Mouse (Mus musculus) forebrain, embryonic 12.5 days (tissue): ENCODE data around the gene Tuba4a. TPM values are rescaled to one million over a fixed set of nuclear protein-coding genes. Genes with fewer than 3 reads are reported as not detected.
"Not testable (repeated sequence)": the region's sequence is repeated elsewhere in the genome, so short reads cannot be mapped to it uniquely, and the experiment has no call there.

Source experiments
- ATAC-seq: fragments of 200-750 bp; cut with Nextera tagmentation; 2 replicates; pipeline ENCODE4 v1.8.0; 2017; ENCODE audit warnings: moderate TSS enrichment; ENCODE audit not compliant: low FRiP score
- H3K27ac ChIP-seq: fragments of 300-500 bp; sonication (generic); 2 replicates; pipeline ENCODE4 v1.5.1; 2016; ENCODE audit warnings: mild to moderate bottlenecking
- H3K27me3 ChIP-seq: fragments of 300-500 bp; sonication (generic); 2 replicates; pipeline ENCODE4 v1.6.1; 2016; ENCODE audit warnings: mild to moderate bottlenecking
- H3K36me3 ChIP-seq: fragments of 300-500 bp; sonication (generic); replicated peaks from 2 replicates; pipeline ENCODE4 v1.6.1; 2016; ENCODE audit warnings: mild to moderate bottlenecking
- H3K4me1 ChIP-seq: fragments of 300-500 bp; sonication (generic); 2 replicates; pipeline ENCODE4 v1.6.1; 2016
- H3K4me2 ChIP-seq: fragments of 300-500 bp; sonication (generic); 2 replicates; pipeline ENCODE4 v1.6.1; 2016; ENCODE audit warnings: mild to moderate bottlenecking, moderate library complexity
- H3K4me3 ChIP-seq: fragments of 300-500 bp; sonication (generic); replicated peaks from 2 replicates; pipeline ENCODE4 v1.5.1; 2016; ENCODE audit warnings: mild to moderate bottlenecking
- H3K9ac ChIP-seq: fragments of 300-500 bp; sonication (generic); 2 replicates; pipeline ENCODE4 v1.6.1; 2016; ENCODE audit warnings: mild to moderate bottlenecking
- H3K9me3 ChIP-seq: fragments of 300-500 bp; sonication (generic); 2 replicates; pipeline ENCODE4 v1.6.1; 2016
- WGBS: fragments of 180-500 bp; shearing (Covaris S2); methylation state at CpG from one replicate; pipeline ENCODE4 v1.1.7; 2016; 5-methylcytosine and 5-hydroxymethylcytosine counted together
- polyA plus RNA-seq: library from polyadenylated mRNA; unstranded; fragments of >200 nt; fragmentation: Nextera tagmentation; extraction: Ambion mirVana; gene quantifications from 2 replicates; pipeline ENCODE4 v1.2.1, GENCODE M21; 2016

Tuba4a gene
- polyA plus RNA-seq, 1 experiment from 2014 or later = 9.1 TPM

- H3K4me2 ChIP-seq = no peak overlapping the region
- H3K27ac ChIP-seq = no peak overlapping the region
- peak overlapping the region; percentile 9; the same call in 1 of the 2 replicates for H3K9ac ChIP-seq
- H3K4me1 ChIP-seq = peaks cover 23% of the 10 kb centered on the region
- no peak for ATAC-seq
- peaks cover 11% of the 10 kb centered on the region; the same call in 1 of the 2 replicates for H3K27me3 ChIP-seq
- no peak overlapping the region for H3K4me3 ChIP-seq
- peaks cover 7% of the 10 kb centered on the region; the same call in 1 of the 2 replicates for H3K36me3 ChIP-seq
- H3K9me3 ChIP-seq = no peaks in the 10 kb centered on the region
- WGBS = 60% methylated on average over 9 of the region's 9 CpGs
Measured at GRCm38 (mm10) chr1:75248041-75248772, 28.5 kb upstream of the Tuba4a start.

- ATAC-seq = no peak
- H3K27ac ChIP-seq = no peak overlapping the region
- H3K9ac ChIP-seq = no peak overlapping the region
- H3K4me3 ChIP-seq = no peak overlapping the region
- H3K27me3 ChIP-seq = peaks cover 2% of the 10 kb centered on the region; the same call in 1 of the 2 replicates
- H3K9me3 ChIP-seq = no peaks in the 10 kb centered on the region
- WGBS = 84% methylated on average over 16 of the region's 16 CpGs
- H3K4me2 ChIP-seq = no peak overlapping the region
- H3K4me1 ChIP-seq = peaks cover 23% of the 10 kb centered on the region
- peaks cover 10% of the 10 kb centered on the region; the same call in 1 of the 2 replicates for H3K36me3 ChIP-seq
Measured at GRCm38 (mm10) chr1:75247071-75247930, 27.6 kb upstream of the Tuba4a start.

DNA sequence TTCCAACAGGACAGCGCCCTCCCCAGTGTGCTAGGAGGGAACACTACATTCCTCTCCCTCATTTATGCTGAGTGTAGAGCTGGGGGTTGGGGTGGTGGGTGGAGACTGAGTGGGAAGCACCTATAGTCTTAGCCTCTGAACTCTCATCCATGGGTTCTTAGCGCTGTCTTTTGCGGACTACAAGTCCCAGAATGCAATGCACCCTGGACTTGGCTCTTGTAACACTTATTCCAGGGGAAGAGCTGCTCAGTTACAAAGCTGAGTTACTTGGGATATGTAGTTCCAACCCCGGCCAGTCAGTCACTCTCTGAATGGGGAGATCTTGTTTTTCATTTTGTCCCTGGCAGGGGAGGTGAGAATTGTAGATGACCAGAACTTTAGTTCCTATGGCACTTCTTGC lies 25.2 kb upstream of the Tuba4a start:
- Histone ChIP-seq H3K36me3 (peaks cover 15% of the 10 kb centered on the region), H3K4me3 (no peak overlapping the region), H3K4me1 (peaks cover 11% of the 10 kb centered on the region), H3K9me3 (no peaks in the 10 kb centered on the region), H3K4me2 (no peak overlapping the region), H3K27ac (no peak overlapping the region), H3K9ac (no peak overlapping the region), H3K27me3 (no peaks in the 10 kb centered on the region)
- WGBS = 16% methylated on average over 4 of the region's 4 CpGs
- peak; percentile 78 for ATAC-seq

DNA sequence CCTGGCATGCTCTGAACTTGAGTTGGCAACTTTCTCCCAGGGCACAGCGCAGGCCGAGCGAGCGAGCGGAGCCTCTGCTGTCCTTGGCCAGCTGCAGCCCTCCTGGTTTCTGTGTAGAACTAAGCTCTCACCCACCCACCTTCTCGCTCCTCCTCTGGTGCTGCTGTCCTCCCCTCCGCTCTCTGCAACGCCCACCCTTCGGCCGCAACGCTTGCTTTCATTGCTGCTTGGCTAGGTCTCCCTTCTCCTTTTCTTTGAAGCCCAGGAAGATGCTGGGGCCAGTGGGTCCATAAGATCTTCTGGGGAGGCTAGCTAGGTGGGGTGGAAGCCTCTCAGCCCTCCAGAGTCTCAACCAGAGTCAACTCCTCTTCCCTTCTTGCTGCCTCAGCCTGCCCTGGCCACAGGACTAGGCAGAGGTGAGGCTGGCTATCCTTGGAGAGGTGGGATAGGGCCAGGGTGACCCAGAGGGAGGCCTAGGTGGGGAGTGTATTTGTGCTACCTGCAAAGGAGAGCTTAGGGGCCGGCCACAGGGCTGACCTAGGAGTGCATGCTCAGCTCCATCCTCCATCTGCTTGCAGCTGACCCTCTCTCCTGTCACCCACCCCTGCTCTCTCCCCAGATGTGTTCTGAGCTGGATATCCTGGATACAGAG lies 24.6 kb upstream of the Tuba4a start:
- Histone ChIP-seq H3K27me3 (no peaks in the 10 kb centered on the region), H3K4me2 (no peak overlapping the region), H3K36me3 (peaks cover 15% of the 10 kb centered on the region), H3K9ac (no peak overlapping the region), H3K27ac (no peak overlapping the region), H3K9me3 (no peaks in the 10 kb centered on the region), H3K4me3 (no peak overlapping the region), H3K4me1 (peaks cover 11% of the 10 kb centered on the region)
- peak; percentile 20; the same call in 1 of the 2 replicates for ATAC-seq
- WGBS = 84% methylated on average over 12 of the region's 12 CpGs

DNA sequence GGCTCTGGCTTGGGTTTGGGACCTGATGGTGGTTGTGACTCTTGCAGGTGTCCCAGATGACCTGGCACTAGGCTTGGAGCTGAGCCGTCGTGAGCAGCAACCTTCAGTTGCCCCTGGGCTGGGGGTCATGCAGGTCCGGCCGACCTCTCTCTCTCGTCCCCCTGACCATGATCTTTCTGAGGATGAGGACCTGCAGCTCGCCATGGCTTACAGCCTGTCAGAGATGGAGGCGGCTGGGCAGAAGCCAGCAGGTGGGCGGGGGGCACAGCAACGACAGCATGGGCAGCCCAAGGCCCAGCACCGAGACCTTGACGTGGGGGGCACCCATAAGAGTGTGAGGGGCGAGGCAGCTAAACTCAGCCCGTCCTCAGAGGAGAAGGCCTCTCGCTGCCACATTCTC lies 23.7 kb upstream of the Tuba4a start:
- Histone ChIP-seq H3K9me3 (no peaks in the 10 kb centered on the region), H3K4me2 (no peak overlapping the region), H3K27ac (no peak overlapping the region), H3K36me3 (peaks cover 15% of the 10 kb centered on the region), H3K9ac (no peak overlapping the region), H3K4me1 (peaks cover 11% of the 10 kb centered on the region), H3K27me3 (no peaks in the 10 kb centered on the region), H3K4me3 (no peak overlapping the region)
- ATAC-seq = no peak
- 91% methylated on average over 14 of the region's 14 CpGs for WGBS

- Histone ChIP-seq H3K4me3 (no peak overlapping the region), H3K4me2 (no peak overlapping the region), H3K27ac (no peak overlapping the region), H3K4me1 (peaks cover 23% of the 10 kb centered on the region), H3K9ac (no peak overlapping the region), H3K9me3 (no peaks in the 10 kb centered on the region), H3K27me3 (no peaks in the 10 kb centered on the region), H3K36me3 (peaks cover 15% of the 10 kb centered on the region)
- WGBS = 87% methylated on average over 10 of the region's 10 CpGs
- no peak for ATAC-seq
Measured at GRCm38 (mm10) chr1:75239591-75239990, 19.9 kb upstream of the Tuba4a start.

DNA sequence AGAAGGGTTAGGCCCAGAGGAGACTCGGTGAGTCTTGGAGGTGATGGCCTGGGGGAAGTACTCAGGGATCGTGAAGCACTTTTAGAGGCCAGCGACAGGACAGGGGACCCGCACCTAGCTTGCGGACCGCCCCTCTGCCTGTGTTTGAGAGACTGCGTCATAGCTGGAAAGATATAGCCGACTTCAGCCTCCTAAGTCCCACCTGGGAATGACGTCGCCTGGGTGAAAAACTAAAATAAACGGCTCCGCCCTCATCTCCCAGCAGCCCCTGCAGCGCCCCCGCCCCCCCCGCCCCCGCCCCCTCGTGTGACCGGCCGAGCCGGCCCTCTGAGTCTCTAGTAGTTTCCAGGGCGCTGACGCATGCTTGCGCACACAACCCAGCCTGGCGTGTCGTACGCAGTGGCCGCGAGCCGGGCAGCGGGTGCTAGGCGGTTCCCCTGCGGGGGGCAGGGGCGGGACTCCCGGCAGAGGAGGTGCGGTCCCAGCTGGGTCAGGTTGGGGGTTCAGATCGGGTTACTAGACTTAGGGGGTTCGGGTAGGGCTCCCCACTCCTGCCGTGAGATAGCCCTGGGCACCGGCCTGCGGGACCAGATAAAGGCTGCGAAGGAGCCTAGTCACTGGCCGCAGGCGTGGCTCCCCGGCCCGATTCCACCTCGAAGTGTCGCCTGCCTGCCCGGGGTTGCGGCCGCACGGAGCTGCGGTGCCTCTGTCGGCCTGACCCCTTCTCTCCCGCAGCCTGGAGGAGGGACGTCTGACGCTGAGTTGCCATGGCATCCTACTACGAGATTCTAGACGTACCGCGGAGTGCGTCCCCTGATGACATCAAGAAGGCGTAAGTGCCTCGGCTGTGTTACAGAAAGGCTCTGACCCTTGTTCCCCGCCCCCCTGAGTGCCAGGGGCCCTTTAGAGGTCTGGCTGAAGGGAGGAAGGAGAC lies 16.7 kb upstream of the Tuba4a start, which contains the start of gene Dnajb2:
TSS of gene Dnajb2 (plus strand) at position 290 of the 934 bp plus-strand sequence.
- Histone ChIP-seq H3K36me3 (peaks cover 5% of the 10 kb centered on the region), H3K4me2 (peak within 1 kb of the TSS; percentile 94), H3K27ac (peak within 1 kb of the TSS; percentile 78), H3K4me3 (peak within 1 kb of the TSS; percentile 64), H3K4me1 (peaks cover 23% of the 10 kb centered on the region), H3K9ac (peak within 1 kb of the TSS; percentile 77), H3K9me3 (no peaks in the 10 kb centered on the region), H3K27me3 (no peaks in the 10 kb centered on the region)
- peak; percentile 87 for ATAC-seq
- under 1% methylated on average over 64 of the region's 64 CpGs for WGBS

GRCm38 (mm10) chr1:75234606-75235005 lies 14.9 kb upstream of the Tuba4a start:
- Histone ChIP-seq H3K4me1 (peaks cover 23% of the 10 kb centered on the region), H3K27me3 (no peaks in the 10 kb centered on the region; the same call in 1 of the 2 replicates), H3K9me3 (no peaks in the 10 kb centered on the region), H3K9ac (no peak overlapping the region), H3K4me2 (no peak overlapping the region), H3K27ac (no peak overlapping the region), H3K36me3 (no peaks in the 10 kb centered on the region; the same call in 1 of the 2 replicates), H3K4me3 (no peak overlapping the region)
- 3% methylated on average over 8 of the region's 8 CpGs for WGBS
- ATAC-seq = peak; percentile 56; the same call in 1 of the 2 replicates

- H3K27ac ChIP-seq, ATAC-seq, H3K4me2 ChIP-seq, H3K36me3 ChIP-seq, H3K9ac ChIP-seq, H3K27me3 ChIP-seq, H3K4me3 ChIP-seq, H3K9me3 ChIP-seq: not testable (repeated sequence)
- peaks cover 23% of the 10 kb centered on the region for H3K4me1 ChIP-seq
- 63% methylated on average over 4 of the region's 4 CpGs for WGBS
Measured at GRCm38 (mm10) chr1:75232489-75232888, 12.8 kb upstream of the Tuba4a start.

DNA sequence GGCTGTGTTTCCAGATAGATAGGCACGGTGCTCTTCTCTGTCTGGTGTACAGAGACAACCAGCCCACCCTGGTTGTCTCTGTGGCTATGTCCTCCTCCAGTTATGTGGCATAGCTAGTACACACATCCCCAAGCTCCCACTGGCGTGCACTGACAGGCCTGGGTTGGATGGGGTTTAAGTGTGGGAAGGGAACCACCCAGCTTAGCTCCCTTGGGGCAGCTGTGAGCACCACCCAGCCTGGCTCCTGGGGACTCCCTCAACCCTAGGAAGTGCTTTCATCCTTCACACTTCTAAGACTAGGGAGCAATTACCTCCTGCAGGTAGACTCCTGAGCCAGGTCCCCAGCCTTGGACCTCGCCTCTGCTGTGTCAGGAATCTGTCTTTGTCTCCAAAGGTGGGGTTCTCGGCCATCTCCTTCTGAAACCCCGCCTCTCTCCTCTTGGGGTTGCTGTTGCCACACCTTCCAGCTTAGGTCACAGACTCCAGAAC lies 12.0 kb upstream of the Tuba4a start, which contains the start of gene A630095N17Rik:
TSS of gene A630095N17Rik (minus strand) at position 439 of the 489 bp plus-strand sequence.
- H3K9ac ChIP-seq = no peak within 1 kb of the TSS
- no peak for ATAC-seq
- peaks cover 4% of the 10 kb centered on the region; the same call in 1 of the 2 replicates for H3K27me3 ChIP-seq
- peaks cover 16% of the 10 kb centered on the region for H3K4me1 ChIP-seq
- no peaks in the 10 kb centered on the region for H3K36me3 ChIP-seq
- no peaks in the 10 kb centered on the region for H3K9me3 ChIP-seq
- H3K4me2 ChIP-seq = no peak within 1 kb of the TSS
- H3K27ac ChIP-seq = no peak within 1 kb of the TSS
- no peak within 1 kb of the TSS for H3K4me3 ChIP-seq
- 82% methylated on average over 5 of the region's 5 CpGs for WGBS

DNA sequence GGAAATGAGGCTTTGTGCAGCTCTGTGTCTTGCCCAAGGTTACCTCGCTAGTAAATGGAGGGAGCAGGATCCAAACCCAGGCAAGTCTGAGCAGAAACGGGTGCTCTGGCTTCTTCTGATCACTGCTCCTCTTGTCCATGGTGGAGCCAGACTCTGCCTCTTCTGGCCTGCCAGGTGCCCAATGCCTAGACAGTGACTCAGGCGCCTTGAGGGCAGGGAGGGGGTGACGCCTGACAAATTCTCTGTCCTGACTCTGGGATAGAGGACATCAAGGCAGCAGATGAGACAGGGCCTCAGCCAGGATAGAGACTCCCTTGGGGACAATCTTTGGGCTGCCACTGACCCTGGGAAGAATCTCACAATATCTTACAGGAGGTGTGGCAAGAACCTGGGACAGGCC lies 11.6 kb upstream of the Tuba4a start:
- H3K4me3 ChIP-seq = no peak overlapping the region
- WGBS = 78% methylated on average over 4 of the region's 4 CpGs
- H3K9ac ChIP-seq = no peak overlapping the region
- H3K4me1 ChIP-seq = peaks cover 14% of the 10 kb centered on the region
- H3K9me3 ChIP-seq = no peaks in the 10 kb centered on the region
- no peak overlapping the region for H3K4me2 ChIP-seq
- ATAC-seq = no peak
- peaks cover 9% of the 10 kb centered on the region for H3K27me3 ChIP-seq
- no peak overlapping the region for H3K27ac ChIP-seq
- H3K36me3 ChIP-seq = no peaks in the 10 kb centered on the region
